Mouse (Mus musculus) liver, postnatal 0 days (tissue): ENCODE measurements at regions not wholly inside any gene's neighbourhood (a gene's known extent, or its start where the extent isn't known, plus 50 kb on each side); places are given as distances from the start of the nearest gene placed in this dataset.

ENCODE experiments used
- CTCF ChIP-seq: sonication (generic); IDR thresholded peaks from 2 replicates; pipeline ENCODE4 v1.5.1; 2016; ENCODE audit warnings: antibody characterized with exemption, low read depth
- EP300 ChIP-seq: IDR thresholded peaks from 2 replicates; pipeline ENCODE4 v1.6.1; 2016; ENCODE audit warnings: antibody characterized with exemption, low read depth, mild to moderate bottlenecking

- TF ChIP-seq CTCF (no peak), EP300 (no peak)
Measured at GRCm38 (mm10) chr9:94269213-94269612, 268.7 kb downstream of the 1190002N15Rik start.
